Mouse (Mus musculus) hindbrain, embryonic 11.5 days (tissue): ENCODE measurements at regions not wholly inside any gene's neighbourhood (a gene's known extent, or its start where the extent isn't known, plus 50 kb on each side); places are given as distances from the start of the nearest gene placed in this dataset.

Experiments used
- ATAC-seq: fragments of 200-750 bp; cut with Nextera tagmentation; 2 replicates; pipeline ENCODE4 v1.8.0; 2017; ENCODE audit warnings: mild to moderate bottlenecking, moderate TSS enrichment, moderate library complexity; ENCODE audit not compliant: low FRiP score
- DNase-seq: peaks from one replicate; pipeline ENCODE4 v3.0.0-alpha.2; 2015; ENCODE audit warnings: low spot score
- H3K27ac ChIP-seq: fragments of 300-500 bp; sonication (generic); 2 replicates; pipeline ENCODE4 v1.5.1; 2014; ENCODE audit warnings: mild to moderate bottlenecking, low read depth, low read length
- H3K27me3 ChIP-seq: fragments of 300-500 bp; sonication (generic); 2 replicates; pipeline ENCODE4 v1.6.1; 2014; ENCODE audit warnings: mild to moderate bottlenecking, low read length, moderate library complexity, mixed read lengths; ENCODE audit not compliant: control insufficient read depth, insufficient read depth
- H3K36me3 ChIP-seq: fragments of 300-500 bp; sonication (generic); 2 replicates; pipeline ENCODE4 v1.6.1; 2014; ENCODE audit warnings: mild to moderate bottlenecking, low read length, moderate library complexity, mixed read lengths; ENCODE audit not compliant: control insufficient read depth, insufficient read depth
- H3K4me1 ChIP-seq: fragments of 300-500 bp; sonication (generic); replicated peaks from 2 replicates; pipeline ENCODE4 v1.6.1; 2014; ENCODE audit warnings: low read length, mixed read lengths; ENCODE audit not compliant: control insufficient read depth, insufficient read depth
- H3K4me2 ChIP-seq: fragments of 300-500 bp; sonication (generic); replicated peaks from 2 replicates; pipeline ENCODE4 v1.6.1; 2014; ENCODE audit warnings: mild to moderate bottlenecking, low read depth, low read length
- H3K4me3 ChIP-seq: fragments of 300-500 bp; sonication (generic); 2 replicates; pipeline ENCODE4 v1.5.1; 2014; ENCODE audit warnings: low read depth, low read length
- H3K9ac ChIP-seq: fragments of 300-500 bp; sonication (generic); 2 replicates; pipeline ENCODE4 v1.6.1; 2014; ENCODE audit warnings: low read depth, low read length
- H3K9me3 ChIP-seq: fragments of 300-500 bp; sonication (generic); 2 replicates; pipeline ENCODE4 v1.6.1; 2016; ENCODE audit warnings: low read length; ENCODE audit not compliant: control insufficient read depth
- WGBS: fragments of 180-500 bp; shearing (Covaris S2); extraction: QIAGEN DNeasy Blood & Tissue Kit; methylation state at CpG from one replicate; pipeline ENCODE4 v1.1.7; 2014; 5-methylcytosine and 5-hydroxymethylcytosine counted together

DNA sequence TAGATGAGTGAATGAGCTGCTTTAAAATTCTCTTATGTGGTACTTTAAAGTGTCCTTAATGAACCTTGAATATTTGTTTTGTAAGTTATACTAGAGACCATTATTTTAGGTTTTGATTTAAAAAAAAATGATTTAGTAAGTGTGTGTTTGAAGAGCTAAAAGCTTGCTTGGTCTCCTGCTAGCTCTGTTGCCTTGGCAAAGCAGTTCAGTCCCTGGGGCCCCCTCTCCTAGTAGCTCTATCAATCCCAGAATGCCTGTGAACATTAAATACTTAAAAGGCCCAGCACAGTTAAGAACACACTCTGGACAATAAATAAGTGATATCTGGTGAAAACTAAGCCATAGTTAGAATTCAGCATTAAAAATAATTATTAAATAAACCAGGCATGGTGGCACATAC is 138.3 kb upstream of the Abca1 start:
- H3K36me3 ChIP-seq = no peaks in the 10 kb centered on the region
- DNase-seq = no peak
- no peak overlapping the region for H3K4me2 ChIP-seq
- H3K9me3 ChIP-seq = no peaks in the 10 kb centered on the region
- no peak overlapping the region for H3K4me3 ChIP-seq
- no peak overlapping the region for H3K27ac ChIP-seq
- no peak for ATAC-seq
- no peaks in the 10 kb centered on the region for H3K4me1 ChIP-seq
- no peaks in the 10 kb centered on the region for H3K27me3 ChIP-seq
- H3K9ac ChIP-seq = no peak overlapping the region

DNA sequence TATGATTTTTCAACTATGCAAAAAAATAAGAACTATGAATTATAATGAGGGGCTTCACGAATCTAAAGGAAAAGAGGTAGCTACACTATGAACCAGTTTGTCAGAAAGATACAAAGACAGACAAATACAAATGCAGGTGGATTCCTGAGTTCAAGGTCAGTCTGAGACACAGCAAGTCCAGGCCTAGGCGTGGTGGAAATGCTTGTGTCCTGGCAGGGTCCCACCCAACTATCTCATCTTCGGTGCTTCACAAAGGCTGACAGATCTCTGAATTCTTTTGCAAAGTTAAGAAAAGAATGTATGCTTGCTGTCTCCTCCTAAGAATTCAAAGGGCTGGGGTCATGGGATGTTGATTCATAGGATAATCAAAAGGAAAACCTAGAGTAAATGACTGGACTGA is 132.9 kb upstream of the Abca1 start:
- H3K9ac ChIP-seq = no peak overlapping the region
- ATAC-seq (no peak), DNase-seq (no peak)
- H3K36me3 ChIP-seq = no peaks in the 10 kb centered on the region
- H3K4me2 ChIP-seq = no peak overlapping the region
- no peaks in the 10 kb centered on the region for H3K27me3 ChIP-seq
- no peaks in the 10 kb centered on the region for H3K4me1 ChIP-seq
- no peaks in the 10 kb centered on the region for H3K9me3 ChIP-seq
- no peak overlapping the region for H3K4me3 ChIP-seq
- WGBS = 81% methylated on average over 3 of the region's 3 CpGs
- H3K27ac ChIP-seq = no peak overlapping the region

DNA sequence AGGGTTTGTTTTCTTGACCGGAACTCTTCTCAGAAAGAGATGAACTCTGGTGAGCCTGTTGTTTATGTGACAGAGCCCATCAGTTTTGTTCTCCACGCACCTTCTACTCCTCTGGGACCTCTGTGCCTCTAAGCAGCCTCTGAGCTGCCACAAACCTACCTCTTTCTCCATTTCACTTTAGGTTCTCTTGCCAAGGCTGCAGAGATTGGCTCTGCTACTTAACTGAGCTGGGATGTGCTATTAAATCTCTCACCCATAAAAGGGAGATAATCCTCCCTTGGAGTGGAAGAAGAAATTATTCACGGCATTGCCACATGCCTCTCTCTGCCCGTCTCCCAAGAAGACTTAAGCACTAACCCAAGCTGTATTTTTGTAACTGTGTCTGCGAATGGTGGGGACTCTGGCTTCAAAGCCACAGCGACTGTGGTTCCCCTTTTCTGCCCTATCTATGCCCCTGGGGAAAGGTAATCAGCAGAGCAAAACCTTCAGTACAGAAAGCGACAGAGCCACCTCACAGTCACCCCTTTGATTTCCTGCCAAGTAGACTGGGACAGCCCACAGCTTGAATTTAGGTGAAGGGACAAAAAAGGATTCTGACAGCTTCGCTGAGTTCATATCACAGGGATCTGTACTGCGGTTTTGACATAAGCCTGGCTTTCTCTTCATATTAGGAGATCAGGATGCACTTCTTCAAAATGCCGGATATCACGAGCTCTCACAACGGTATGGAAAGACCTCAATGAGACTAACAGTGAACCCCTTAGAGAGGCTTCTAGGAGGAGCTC is 118.2 kb upstream of the Abca1 start:
- H3K36me3 ChIP-seq = no peaks in the 10 kb centered on the region

DNA sequence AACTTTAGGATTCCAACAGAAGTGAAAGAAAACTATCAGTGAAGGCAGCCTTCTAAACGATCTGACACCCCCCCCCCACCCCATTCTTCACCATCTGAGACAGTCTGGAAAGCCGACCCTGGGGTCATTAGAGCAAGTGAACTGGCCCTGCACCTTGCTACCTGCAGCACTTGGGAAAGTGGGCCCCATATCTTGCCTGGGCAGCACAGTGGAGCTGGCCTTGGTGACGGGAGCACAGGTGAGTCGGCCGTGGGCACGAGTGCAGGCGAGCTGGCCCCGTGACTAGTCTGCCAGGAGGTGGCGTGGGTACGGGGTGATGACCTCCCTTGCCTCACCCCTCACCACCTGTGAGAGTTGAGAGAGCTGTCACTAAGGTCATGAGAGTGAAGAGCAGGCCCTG is 110.7 kb upstream of the Abca1 start:
- no peak overlapping the region for H3K9ac ChIP-seq
- 85% methylated on average over 10 of the region's 10 CpGs for WGBS
- no peaks in the 10 kb centered on the region for H3K9me3 ChIP-seq
- H3K4me2 ChIP-seq = no peak overlapping the region
- no peak overlapping the region for H3K27ac ChIP-seq
- no peaks in the 10 kb centered on the region for H3K36me3 ChIP-seq
- ATAC-seq (no peak), DNase-seq (no peak)
- no peak overlapping the region for H3K4me3 ChIP-seq
- H3K27me3 ChIP-seq = no peaks in the 10 kb centered on the region
- H3K4me1 ChIP-seq = no peaks in the 10 kb centered on the region

More for the DNA sequence above, 118.2 kb upstream of the Abca1 start:
- WGBS = 69% methylated on average over 12 of the region's 12 CpGs
- Histone ChIP-seq H3K9me3 (no peaks in the 10 kb centered on the region), H3K27ac (no peak overlapping the region), H3K27me3 (no peaks in the 10 kb centered on the region), H3K4me2 (no peak overlapping the region), H3K4me3 (no peak overlapping the region), H3K4me1 (no peaks in the 10 kb centered on the region), H3K9ac (no peak overlapping the region)
- DNase-seq (no peak), ATAC-seq (no peak)

DNA sequence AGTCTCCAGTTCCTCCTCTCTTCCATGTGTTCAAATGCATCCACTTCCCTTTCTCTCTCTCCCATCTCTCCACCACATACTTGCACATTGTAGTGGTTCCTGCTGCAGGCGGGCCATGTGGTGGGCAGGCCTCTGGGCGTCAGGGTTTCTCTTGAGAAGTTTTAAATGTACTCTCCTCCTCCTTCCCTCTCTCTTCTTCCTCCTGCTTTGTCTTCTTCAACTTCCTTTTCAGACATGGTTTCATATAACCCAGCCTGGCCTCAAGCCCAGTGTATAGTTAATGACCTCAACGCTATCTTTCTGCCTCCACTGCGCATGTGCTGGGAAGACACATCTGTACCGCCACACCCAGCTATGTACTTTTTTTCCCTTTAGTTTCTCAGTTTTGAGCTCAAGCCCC is 110.3 kb upstream of the Abca1 start:
- H3K4me3 ChIP-seq = no peak overlapping the region
- ATAC-seq (no peak), DNase-seq (no peak)
- no peak overlapping the region for H3K27ac ChIP-seq
- 93% methylated on average over 5 of the region's 5 CpGs for WGBS
- H3K4me2 ChIP-seq = no peak overlapping the region
- H3K36me3 ChIP-seq = no peaks in the 10 kb centered on the region
- H3K9ac ChIP-seq = no peak overlapping the region
- no peaks in the 10 kb centered on the region for H3K4me1 ChIP-seq
- H3K27me3 ChIP-seq = no peaks in the 10 kb centered on the region
- H3K9me3 ChIP-seq = no peaks in the 10 kb centered on the region

DNA sequence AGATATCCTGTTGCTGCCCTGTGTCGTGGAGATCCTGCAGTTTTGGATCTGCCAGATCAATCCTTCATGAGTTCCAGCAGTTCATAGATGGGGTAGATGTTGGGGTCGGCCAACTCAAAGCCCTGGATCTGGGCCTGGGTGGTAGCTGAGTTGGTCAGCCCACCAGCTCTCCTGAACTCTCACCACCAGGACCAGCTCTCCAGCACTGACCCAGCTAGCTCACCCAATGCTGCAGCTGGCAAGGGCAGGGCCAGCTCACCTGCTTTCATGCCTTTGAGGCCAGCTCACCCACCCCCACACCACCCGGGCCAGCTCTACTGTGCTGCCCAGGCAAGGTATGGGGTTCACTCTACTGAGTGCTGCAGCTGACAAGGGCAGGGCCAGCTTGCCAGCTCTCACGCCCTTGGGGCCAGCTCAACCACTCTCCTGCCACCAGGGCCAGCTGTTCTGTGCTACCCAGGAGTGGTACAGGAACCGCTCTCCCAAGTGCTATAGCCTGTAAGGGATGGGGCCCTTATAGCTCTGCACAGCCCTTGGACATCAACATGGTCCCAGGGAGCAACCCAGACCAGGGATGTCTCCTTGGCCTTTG is 109.7 kb upstream of the Abca1 start:
- no peaks in the 10 kb centered on the region for H3K36me3 ChIP-seq
- H3K4me2 ChIP-seq = no peak overlapping the region
- no peak overlapping the region for H3K27ac ChIP-seq
- no peaks in the 10 kb centered on the region for H3K9me3 ChIP-seq
- no peaks in the 10 kb centered on the region for H3K4me1 ChIP-seq
- no peak overlapping the region for H3K9ac ChIP-seq
- WGBS = 91% methylated on average over 5 of the region's 5 CpGs
- no peak overlapping the region for H3K4me3 ChIP-seq
- DNase-seq = no peak
- H3K27me3 ChIP-seq = no peaks in the 10 kb centered on the region
- no peak for ATAC-seq

DNA sequence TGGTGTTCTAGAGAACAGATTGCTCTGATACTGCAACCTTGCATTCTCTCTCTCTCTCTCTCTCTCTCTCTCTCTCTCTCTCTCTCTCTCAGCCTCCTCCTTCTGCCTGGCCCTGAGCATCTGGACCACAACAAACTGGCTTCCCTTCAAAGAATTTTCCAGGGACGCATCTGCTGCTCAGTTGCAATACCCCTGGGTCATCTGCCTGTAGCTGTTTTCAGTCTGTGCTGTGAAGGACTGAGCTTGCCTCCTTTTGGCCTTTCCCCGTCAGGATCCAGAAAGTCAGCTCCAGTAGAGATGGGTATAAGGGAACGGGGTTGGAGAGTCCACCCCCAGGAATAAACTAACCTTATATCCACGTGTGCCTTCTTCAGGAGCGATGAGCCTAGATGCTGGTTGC is 105.2 kb upstream of the Abca1 start:
- H3K4me2 ChIP-seq = no peak overlapping the region
- ATAC-seq (no peak), DNase-seq (no peak)
- no peaks in the 10 kb centered on the region for H3K9me3 ChIP-seq
- H3K36me3 ChIP-seq = no peaks in the 10 kb centered on the region
- H3K4me3 ChIP-seq = no peak overlapping the region
- H3K27me3 ChIP-seq = no peaks in the 10 kb centered on the region
- no peak overlapping the region for H3K27ac ChIP-seq
- no peak overlapping the region for H3K9ac ChIP-seq
- H3K4me1 ChIP-seq = no peaks in the 10 kb centered on the region
- WGBS = 76% methylated on average over 5 of the region's 5 CpGs

DNA sequence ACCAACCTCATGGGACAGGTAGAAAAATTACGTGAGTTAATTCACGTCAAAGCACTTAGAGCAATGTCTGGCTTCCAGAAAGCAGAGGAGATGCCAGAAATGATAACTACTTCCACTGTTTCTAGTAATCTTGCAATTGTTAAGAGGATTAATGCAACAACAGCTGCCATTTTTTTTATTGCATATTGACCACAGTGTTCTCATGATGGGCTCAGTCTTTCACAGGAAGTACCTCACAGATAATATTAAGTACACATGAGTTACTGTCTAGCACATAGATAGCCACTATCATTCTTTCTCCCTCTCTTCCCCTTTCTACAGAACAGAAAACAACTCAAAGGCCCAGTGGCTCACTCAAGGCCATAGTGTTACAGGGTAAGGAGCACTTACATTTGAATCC is 104.8 kb upstream of the Abca1 start:
- Histone ChIP-seq H3K4me2 (no peak overlapping the region), H3K4me1 (no peaks in the 10 kb centered on the region), H3K27ac (no peak overlapping the region), H3K36me3 (no peaks in the 10 kb centered on the region), H3K27me3 (no peaks in the 10 kb centered on the region), H3K9me3 (no peaks in the 10 kb centered on the region), H3K9ac (no peak overlapping the region), H3K4me3 (no peak overlapping the region)
- DNase-seq (no peak), ATAC-seq (no peak)
- 73% methylated on average over 2 of the region's 2 CpGs for WGBS

DNA sequence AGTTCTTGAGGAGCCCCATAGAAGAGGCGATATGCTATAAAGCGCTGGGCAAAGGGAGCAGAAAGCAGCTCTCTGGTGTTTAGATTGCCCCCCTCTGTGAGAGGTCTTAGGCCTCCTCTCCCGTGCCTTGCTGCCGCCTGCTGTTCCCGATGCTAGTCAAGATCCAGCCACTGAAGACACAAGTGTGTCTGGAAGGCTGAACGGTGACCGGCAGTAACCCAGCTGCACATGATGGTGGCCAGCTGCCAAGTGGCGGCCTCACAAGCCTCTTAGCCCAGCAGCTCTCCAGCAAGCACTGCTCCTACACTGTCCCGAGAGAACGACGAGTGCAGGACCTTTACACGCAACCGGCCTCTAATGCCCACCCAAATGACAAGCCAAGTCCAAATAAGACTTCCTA is 104.1 kb upstream of the Abca1 start:
- Histone ChIP-seq H3K4me1 (no peaks in the 10 kb centered on the region), H3K4me3 (no peak overlapping the region), H3K9ac (no peak overlapping the region), H3K4me2 (no peak overlapping the region), H3K9me3 (no peaks in the 10 kb centered on the region), H3K27ac (no peak overlapping the region), H3K36me3 (no peaks in the 10 kb centered on the region), H3K27me3 (no peaks in the 10 kb centered on the region)
- 60% methylated on average over 13 of the region's 13 CpGs for WGBS
- ATAC-seq (peak; percentile 35; the same call in 1 of the 2 replicates), DNase-seq (peak; percentile 11)
